Mouse (Mus musculus) megakaryocyte, embryonic 14.5 days (primary cell): ENCODE measurements around the gene Gm17428. TPM values are rescaled to one million over a fixed set of nuclear protein-coding genes. Genes with fewer than 3 reads are reported as not detected.
"Not testable (repeated sequence)": the region's sequence is repeated elsewhere in the genome, so short reads cannot be mapped to it uniquely, and the experiment has no call there.

Experiments
- H3K27me3 ChIP-seq: replicated peaks from 2 replicates; pipeline ENCODE3; 2012; ENCODE audit warnings: inconsistent platforms
- H3K36me3 ChIP-seq: replicated peaks from 2 replicates; pipeline ENCODE3; 2012; ENCODE audit warnings: low read length, inconsistent platforms, mixed read lengths
- H3K4me1 ChIP-seq: 2 replicates; pipeline ENCODE4 v1.6.1; 2012; ENCODE audit warnings: inconsistent platforms
- H3K4me3 ChIP-seq: replicated peaks from 2 replicates; pipeline ENCODE3; 2012; ENCODE audit warnings: moderate library complexity, mild to moderate bottlenecking, inconsistent platforms
- H3K9me3 ChIP-seq: 2 replicates; pipeline ENCODE4 v1.6.1; 2012; ENCODE audit warnings: inconsistent platforms
- FLI1 ChIP-seq: IDR thresholded peaks from 2 replicates; pipeline ENCODE4 v1.6.1; 2012; ENCODE audit warnings: low read length, inconsistent platforms, mixed read lengths
- GATA1 ChIP-seq: IDR thresholded peaks from 3 replicates; pipeline ENCODE4 v1.6.1; 2012; ENCODE audit warnings: mixed read lengths, low read length, inconsistent platforms, borderline replicate concordance
- polyA plus RNA-seq: library from polyadenylated mRNA; stranded (reverse); fragments of >175 nt; gene quantifications from 2 replicates; pipeline ENCODE4 v1.2.3, GENCODE M21; 2012; ENCODE audit warnings: low replicate concordance; ENCODE audit not compliant: insufficient read depth

The Gm17428 gene
- polyA plus RNA-seq, 1 experiment: not detected

DNA sequence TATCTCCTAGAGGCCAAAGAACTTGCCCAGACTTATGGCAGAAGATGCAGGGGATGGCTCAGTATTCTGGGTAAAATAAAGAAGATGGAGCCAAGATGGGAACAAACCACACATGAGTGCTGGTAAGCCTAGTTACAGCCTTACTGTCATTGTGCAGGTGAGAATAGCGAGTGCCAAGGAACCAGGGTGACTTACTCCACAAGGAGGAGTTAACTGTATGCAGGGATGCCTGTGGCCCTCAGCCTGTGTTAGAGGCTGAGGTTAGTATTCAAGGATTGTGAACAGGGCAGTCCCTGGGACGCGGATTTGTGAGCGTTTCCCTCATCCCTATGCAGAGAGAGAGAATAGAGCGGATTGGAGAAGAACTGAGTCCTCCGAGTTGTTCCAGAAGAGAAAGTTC, 25.1 kb upstream of the Gm17428 start:
- TF ChIP-seq GATA1 (no peak), FLI1 (no peak)
- Histone ChIP-seq H3K4me3 (no peak overlapping the region), H3K36me3 (no peaks in the 10 kb centered on the region), H3K4me1 (no peaks in the 10 kb centered on the region), H3K9me3 (no peaks in the 10 kb centered on the region), H3K27me3 (peaks cover 64% of the 10 kb centered on the region)

DNA sequence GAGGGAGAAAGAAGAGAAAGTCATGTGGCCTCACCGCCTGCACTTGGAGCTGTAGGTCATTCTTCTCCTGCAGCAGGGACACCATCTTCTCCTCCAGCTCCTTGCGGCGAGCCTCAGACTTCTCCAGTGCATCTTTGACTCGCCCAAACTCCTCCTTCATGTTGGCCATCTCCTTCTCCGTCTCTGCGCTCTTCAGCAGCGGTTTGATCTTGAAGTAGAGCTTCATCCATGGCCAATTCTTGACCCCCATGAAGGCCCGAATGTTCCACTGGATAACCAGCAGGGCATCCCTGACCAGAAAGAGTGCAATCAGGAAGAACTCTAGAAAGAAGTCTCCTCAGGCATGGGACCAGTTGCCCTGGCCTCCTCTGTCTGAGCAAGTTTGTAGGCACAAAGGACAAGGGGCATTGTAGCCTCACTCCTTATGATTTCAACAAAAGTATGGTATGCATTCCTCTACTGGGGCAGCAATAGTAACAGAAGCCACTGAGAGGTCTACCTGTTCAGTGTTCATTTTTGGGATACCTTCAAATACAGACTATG, 23.0 kb upstream of the Gm17428 start:
- no peak for TF ChIP-seq FLI1
- TF ChIP-seq GATA1: no peak

GRCm38 (mm10) chr14:54954474-54954873, 22.3 kb upstream of the Gm17428 start:
- TF ChIP-seq FLI1 (no peak), GATA1 (no peak)
- no peak overlapping the region for H3K4me3 ChIP-seq
- H3K27me3 ChIP-seq: peaks cover 62% of the 10 kb centered on the region
- no peaks in the 10 kb centered on the region for H3K9me3 ChIP-seq
- H3K4me1 ChIP-seq: no peaks in the 10 kb centered on the region
- no peaks in the 10 kb centered on the region for H3K36me3 ChIP-seq

More for the DNA sequence above, 23.0 kb upstream of the Gm17428 start:
- Histone ChIP-seq H3K9me3 (no peaks in the 10 kb centered on the region), H3K4me3 (no peak overlapping the region), H3K27me3 (peaks cover 63% of the 10 kb centered on the region), H3K4me1 (no peaks in the 10 kb centered on the region), H3K36me3 (no peaks in the 10 kb centered on the region)

- H3K4me1 ChIP-seq: no peaks in the 10 kb centered on the region
- TF ChIP-seq GATA1 (no peak), FLI1 (no peak)
- H3K27me3 ChIP-seq: peaks cover 61% of the 10 kb centered on the region
- no peak overlapping the region for H3K4me3 ChIP-seq
- H3K36me3 ChIP-seq: no peaks in the 10 kb centered on the region
- H3K9me3 ChIP-seq: no peaks in the 10 kb centered on the region
Observed at GRCm38 (mm10) chr14:54955481-54955880, 21.3 kb upstream of the Gm17428 start.

DNA sequence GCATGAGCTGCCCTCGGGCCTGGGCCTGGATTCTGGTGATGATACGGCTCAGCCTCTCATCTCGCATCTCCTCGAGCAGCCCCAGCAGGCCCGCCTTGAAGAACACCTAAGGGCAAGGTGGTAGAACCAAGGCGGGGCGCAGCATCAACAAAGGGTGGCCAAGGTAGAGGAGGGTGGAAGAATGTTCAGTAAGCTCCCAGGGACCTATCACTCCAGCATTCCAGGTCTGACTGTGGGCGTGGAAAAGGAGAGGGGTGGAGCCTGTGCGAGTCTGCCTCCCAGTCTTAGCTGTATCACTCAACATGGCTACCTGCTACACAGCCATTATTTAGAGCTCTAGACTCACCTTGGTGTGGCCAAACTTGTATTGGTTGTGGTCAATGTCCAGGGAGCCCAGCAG, 20.2 kb upstream of the Gm17428 start:
- H3K4me1 ChIP-seq: peaks cover 4% of the 10 kb centered on the region; the same call in 1 of the 2 replicates
- H3K27me3 ChIP-seq: peaks cover 65% of the 10 kb centered on the region
- H3K9me3 ChIP-seq: no peaks in the 10 kb centered on the region
- TF ChIP-seq GATA1 (no peak), FLI1 (no peak)
- H3K4me3 ChIP-seq: no peak overlapping the region
- no peaks in the 10 kb centered on the region for H3K36me3 ChIP-seq

- no peak for TF ChIP-seq FLI1
- Histone ChIP-seq H3K36me3 (no peaks in the 10 kb centered on the region), H3K4me1 (peaks cover 4% of the 10 kb centered on the region; the same call in 1 of the 2 replicates), H3K4me3 (no peak overlapping the region), H3K9me3 (no peaks in the 10 kb centered on the region), H3K27me3 (peaks cover 67% of the 10 kb centered on the region)
Observed at GRCm38 (mm10) chr14:54958503-54958902, 18.2 kb upstream of the Gm17428 start.

DNA sequence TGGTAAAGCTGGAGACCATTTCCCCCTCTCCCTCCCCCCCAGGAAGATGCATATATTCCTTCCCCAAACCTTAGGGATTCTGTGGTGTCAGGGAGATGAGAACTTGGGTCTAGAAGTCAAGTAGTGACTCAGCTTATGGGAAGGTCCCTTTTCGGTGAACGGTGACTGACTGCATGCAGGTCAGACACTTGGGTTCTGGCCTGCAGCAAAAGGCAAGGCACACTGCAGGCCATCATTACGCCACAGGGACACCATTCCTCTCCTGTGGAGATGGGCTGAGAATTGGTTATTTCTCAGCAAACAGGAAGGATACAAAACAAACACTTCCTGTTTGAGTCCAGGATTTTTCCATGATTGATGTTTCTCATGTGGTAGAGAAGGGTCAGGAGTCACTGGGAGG, 17.5 kb upstream of the Gm17428 start:
- H3K4me1 ChIP-seq: peaks cover 4% of the 10 kb centered on the region; the same call in 1 of the 2 replicates
- H3K4me3 ChIP-seq: no peak overlapping the region
- TF ChIP-seq GATA1: no peak
- no peak for TF ChIP-seq FLI1
- H3K27me3 ChIP-seq: peaks cover 67% of the 10 kb centered on the region
- H3K36me3 ChIP-seq: no peaks in the 10 kb centered on the region
- no peaks in the 10 kb centered on the region for H3K9me3 ChIP-seq

- not testable (repeated sequence) for H3K4me3 ChIP-seq, H3K9me3 ChIP-seq, H3K36me3 ChIP-seq, H3K4me1 ChIP-seq
- H3K27me3 ChIP-seq: peaks cover 68% of the 10 kb centered on the region
Observed at GRCm38 (mm10) chr14:54959853-54960613, 16.7 kb upstream of the Gm17428 start.

GRCm38 (mm10) chr14:54960769-54961168, 16.0 kb upstream of the Gm17428 start:
- no peak overlapping the region for H3K4me3 ChIP-seq
- no peaks in the 10 kb centered on the region for H3K36me3 ChIP-seq
- no peak for TF ChIP-seq GATA1
- no peak for TF ChIP-seq FLI1
- peaks cover 71% of the 10 kb centered on the region for H3K27me3 ChIP-seq
- 0 out of 2 replicates have a peak, but pooled peaks cover 3% of the 10 kb centered on the region for H3K9me3 ChIP-seq
- H3K4me1 ChIP-seq: peaks cover 4% of the 10 kb centered on the region; the same call in 1 of the 2 replicates

- H3K36me3 ChIP-seq: no peaks in the 10 kb centered on the region
- H3K4me3 ChIP-seq: no peak overlapping the region
- no peak for TF ChIP-seq FLI1
- H3K27me3 ChIP-seq: peaks cover 73% of the 10 kb centered on the region
- peaks cover 4% of the 10 kb centered on the region; the same call in 1 of the 2 replicates for H3K4me1 ChIP-seq
- peaks cover 6% of the 10 kb centered on the region; the same call in 1 of the 2 replicates for H3K9me3 ChIP-seq
Observed at GRCm38 (mm10) chr14:54961487-54961886, 15.2 kb upstream of the Gm17428 start.

GRCm38 (mm10) chr14:54962714-54963113, 14.0 kb upstream of the Gm17428 start:
- Histone ChIP-seq H3K36me3 (no peaks in the 10 kb centered on the region), H3K4me1 (peaks cover 4% of the 10 kb centered on the region; the same call in 1 of the 2 replicates), H3K27me3 (peaks cover 79% of the 10 kb centered on the region), H3K9me3 (peaks cover 6% of the 10 kb centered on the region; the same call in 1 of the 2 replicates), H3K4me3 (no peak overlapping the region)
- no peak for TF ChIP-seq GATA1
- no peak for TF ChIP-seq FLI1
